Mouse (Mus musculus): ENCODE results near the gene Il31.

DNA sequence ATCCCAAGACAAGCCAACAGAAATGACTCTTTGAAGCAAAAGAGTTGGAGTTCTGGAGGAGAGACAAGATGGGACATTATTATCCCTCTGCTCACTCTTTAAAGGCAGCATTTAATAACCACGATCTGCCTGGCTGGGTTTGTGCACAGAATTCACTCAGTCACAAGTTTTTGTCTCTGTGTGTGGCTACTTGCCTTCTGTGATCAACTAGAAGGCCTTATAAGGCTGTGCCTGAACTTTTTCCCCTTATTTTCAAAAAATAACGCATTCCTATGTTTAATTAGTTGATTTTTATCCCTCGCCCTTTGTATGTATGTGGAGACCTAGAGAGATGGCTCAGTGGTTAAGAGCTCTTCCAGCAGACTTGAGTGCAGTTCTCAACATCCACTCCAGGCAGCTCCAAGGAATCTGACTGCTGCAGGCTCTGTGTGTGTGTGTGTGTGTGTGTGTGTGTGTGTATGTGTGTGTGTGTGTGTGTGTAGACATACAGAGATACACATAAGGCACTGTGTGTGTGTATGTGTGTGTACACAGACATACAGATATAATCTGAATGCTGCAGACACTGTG, 56.9 kb downstream of the Il31 start:
- no peak for TF ChIP-seq CTCF (IDR thresholded peaks at IDR 0.05; ENCODE audit: low read depth)
- TF ChIP-seq EP300 (IDR thresholded peaks at IDR 0.05; ENCODE audit: low read depth) = no peak
